ENCODE assay signal across 18 mouse cellular contexts in the genomic region with DNA sequence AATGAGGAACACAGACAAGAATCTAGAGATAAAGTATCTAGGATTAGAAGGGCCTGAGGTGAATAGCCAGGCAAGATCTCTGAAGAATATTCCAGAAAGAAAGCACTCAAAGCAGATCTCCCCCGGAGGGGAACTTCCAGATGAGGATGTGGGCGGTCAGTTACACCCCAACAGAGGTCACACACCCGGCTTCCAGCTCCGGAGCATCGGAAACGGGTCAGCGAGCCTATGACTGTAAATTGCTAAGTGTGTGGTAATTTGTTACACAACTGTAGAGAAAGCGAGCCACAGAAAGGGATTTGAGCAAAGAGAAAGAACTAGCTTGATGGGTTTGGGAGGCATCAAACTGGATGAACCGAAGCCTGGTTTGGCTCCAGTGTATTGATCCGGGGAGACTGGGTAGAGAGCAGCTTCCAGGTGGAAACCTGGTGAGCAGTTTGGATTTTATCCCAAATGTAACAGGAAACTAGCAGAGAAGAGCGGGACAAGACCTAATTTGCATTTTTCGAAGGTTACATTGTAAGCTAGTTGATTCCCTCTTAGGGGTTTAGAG. TPM values are rescaled to one million over a fixed set of nuclear protein-coding genes. Genes with fewer than 3 reads are reported as not detected.
DNase-seq lines count a peak whose midpoint lies in the region; ATAC-seq and TF ChIP-seq lines count a peak whose summit lies in the region.
"Had no signal": no experiment of that assay in that cellular context is flagged by ENCODE, and none has a peak within 500 bp of the region (broad histone marks: within the 10 kb centered on the region; RNA-seq: fewer than 3 reads in every experiment).

No protein-coding gene starts in this region.

- H3K27me3 ChIP-seq in kidney, embryonic 15.5 days, result no peaks in the 10 kb centered on the region
- H3K27me3 ChIP-seq: midbrain, embryonic 13.5 days had no signal

- no peak for TF ChIP-seq POLR2A in lung, adult 2 months (IDR thresholded peaks at IDR 0.05; ENCODE audit: borderline replicate concordance, extremely low read depth, low read depth, low read length)

- peak; percentile 40 for DNase-seq in kidney, adult 18-20 months
- DNase-seq in lung, postnatal 4 days, result peak; percentile 59 to 60
- no peak for DNase-seq in lung, adult 2 months
- no peak for DNase-seq in layer of hippocampus, postnatal 36 days
- DNase-seq in testis, postnatal 10 days (ENCODE audit: low spot score), result no peak
- DNase-seq: cerebellum, adult 11-12 months; liver, embryonic 13.5 days; retina, postnatal 1 day had no signal

- ATAC-seq in kidney, embryonic 15.5 days (replicated peaks; ENCODE audit: low FRiP score), result no peak
- ATAC-seq in granulocyte monocyte progenitor cell, adult 5-6 weeks (replicated peaks; ENCODE audit: poor library complexity, severe bottlenecking), result peak; percentile 97
- ATAC-seq in monocyte, adult 5-6 weeks (replicated peaks; ENCODE audit: insufficient number of reproducible peaks, low FRiP score, low TSS enrichment, poor library complexity, severe bottlenecking), result peak; percentile 96
- ATAC-seq: intestine, embryonic 16.5 days; midbrain, embryonic 13.5 days had no signal

- H3K36me3 ChIP-seq in kidney, embryonic 15.5 days, result no peaks in the 10 kb centered on the region
- H3K36me3 ChIP-seq: hindbrain, embryonic 10.5 days; liver, embryonic 13.5 days; midbrain, embryonic 13.5 days had no signal

- H3K9me3 ChIP-seq in kidney, embryonic 15.5 days (replicated peaks), result no peaks in the 10 kb centered on the region
- H3K9me3 ChIP-seq: liver, embryonic 13.5 days; midbrain, embryonic 13.5 days had no signal

- no peak for TF ChIP-seq CTCF in lung, adult 2 months (IDR thresholded peaks at IDR 0.05; ENCODE audit: insufficient read depth, low read length)

- no peak overlapping the region for H3K9ac ChIP-seq in kidney, embryonic 15.5 days
- H3K9ac ChIP-seq: liver, embryonic 13.5 days; midbrain, embryonic 13.5 days had no signal

- H3K4me2 ChIP-seq in kidney, embryonic 15.5 days, result no peak overlapping the region
- H3K4me2 ChIP-seq: liver, embryonic 13.5 days; midbrain, embryonic 13.5 days had no signal

- no peak overlapping the region for H3K4me3 ChIP-seq in kidney, embryonic 15.5 days (replicated peaks)
- no peak overlapping the region for H3K4me3 ChIP-seq in lung, adult 2 months (replicated peaks; ENCODE audit: extremely low read depth, low read depth, low read length)
- H3K4me3 ChIP-seq: hindbrain, embryonic 10.5 days; liver, embryonic 13.5 days; midbrain, embryonic 13.5 days had no signal

- WGBS in kidney, embryonic 15.5 days, result 45% methylated on average over 12 of the region's 12 CpGs
- 58% methylated on average over 12 of the region's 12 CpGs for WGBS in lung, adult 2 months

- H3K27ac ChIP-seq in kidney, embryonic 15.5 days, result no peak overlapping the region
- H3K27ac ChIP-seq: hindbrain, embryonic 10.5 days; liver, embryonic 13.5 days; midbrain, embryonic 13.5 days had no signal

- peaks cover 9% of the 10 kb centered on the region for H3K4me1 ChIP-seq in kidney, embryonic 15.5 days
- no peaks in the 10 kb centered on the region for H3K4me1 ChIP-seq in lung, adult 2 months (ENCODE audit: control insufficient read depth, insufficient read depth, low read length)
- H3K4me1 ChIP-seq: hindbrain, embryonic 10.5 days; midbrain, embryonic 13.5 days had no signal

RNA-seq across cellular contexts. Expression of a gene that starts 6.0 kb away (rescaled TPM):
- polyA plus RNA-seq in kidney, embryonic 15.5 days (2015; fragmentation: Nextera tagmentation; extraction: Ambion mirVana), result 51.7 and 56.1 TPM in 2 replicates
- polyA plus RNA-seq in lung, adult 2 months (2012; rRNA removed), result 214 and 226 TPM in 2 replicates
- 56.2 and 57.1 TPM in 2 replicates for total RNA-seq in granulocyte monocyte progenitor cell, adult 5-6 weeks (2014; fragmentation: Nextera tagmentation)
- total RNA-seq in granulocyte monocyte progenitor cell, adult 5-6 weeks (2017), result 110 and 111 TPM in 2 replicates
- total RNA-seq in monocyte, adult 5-6 weeks (2017), result 85.9 to 113 TPM (median 106 TPM) in 3 replicates
- 10 to 100 TPM; 39.8 to 46.1 TPM for total RNA-seq in layer of hippocampus, postnatal 36 days (2021)

RNA-seq across cellular contexts. Expression of a gene that starts 15.9 kb away (rescaled TPM):
- polyA plus RNA-seq in kidney, embryonic 15.5 days (2015; fragmentation: Nextera tagmentation; extraction: Ambion mirVana), result 24.6 and 25.0 TPM in 2 replicates
- 36.5 and 38.3 TPM in 2 replicates for polyA plus RNA-seq in lung, adult 2 months (2012; rRNA removed)
- total RNA-seq in granulocyte monocyte progenitor cell, adult 5-6 weeks (2014; fragmentation: Nextera tagmentation), result 9.2 and 23.1 TPM in 2 replicates
- total RNA-seq in granulocyte monocyte progenitor cell, adult 5-6 weeks (2017), result 2.9 and 7.1 TPM in 2 replicates
- total RNA-seq in monocyte, adult 5-6 weeks (2017), result 5.2 to 10.7 TPM (median 7.8 TPM) in 3 replicates
- 10 to 100 TPM; 46.4 to 50.7 TPM for total RNA-seq in layer of hippocampus, postnatal 36 days (2021)

RNA-seq across cellular contexts. Expression of a gene that starts 34.4 kb away (rescaled TPM):
- polyA plus RNA-seq in kidney, embryonic 15.5 days (2015; fragmentation: Nextera tagmentation; extraction: Ambion mirVana), result 0.61 and 1.2 TPM in 2 replicates
- 38.0 and 46.8 TPM in 2 replicates for polyA plus RNA-seq in lung, adult 2 months (2012; rRNA removed)
- not detected in 2 replicates for total RNA-seq in granulocyte monocyte progenitor cell, adult 5-6 weeks (2014; fragmentation: Nextera tagmentation)
- total RNA-seq in granulocyte monocyte progenitor cell, adult 5-6 weeks (2017), result not detected in 2 replicates
- not detected in 3 replicates for total RNA-seq in monocyte, adult 5-6 weeks (2017)
- total RNA-seq in layer of hippocampus, postnatal 36 days (2021), result not detected
- total RNA-seq: adrenal gland, postnatal 36 days; heart, adult 18-20 months had no signal
- polyA plus RNA-seq: frontal cortex, adult 2 months; liver, embryonic 13.5 days; midbrain, embryonic 13.5 days; neural tube, embryonic 11.5 days had no signal

RNA-seq across cellular contexts. Expression of a gene that starts 58.8 kb away (rescaled TPM):
- 1,539 and 1,600 TPM in 2 replicates for polyA plus RNA-seq in kidney, embryonic 15.5 days (2015; fragmentation: Nextera tagmentation; extraction: Ambion mirVana)
- 1,185 and 1,411 TPM in 2 replicates for polyA plus RNA-seq in lung, adult 2 months (2012; rRNA removed)
- total RNA-seq in granulocyte monocyte progenitor cell, adult 5-6 weeks (2014; fragmentation: Nextera tagmentation), result 2,324 and 2,796 TPM in 2 replicates
- total RNA-seq in granulocyte monocyte progenitor cell, adult 5-6 weeks (2017), result 1,887 and 2,078 TPM in 2 replicates
- 991 to 1,396 TPM (median 1,306 TPM) in 3 replicates for total RNA-seq in monocyte, adult 5-6 weeks (2017)
- total RNA-seq in layer of hippocampus, postnatal 36 days (2021), result 100 to 1,000 TPM; 223 to 227 TPM

Comparison
In these comparisons a context has a peak if more than half of its experiments do, and no peak if none do; other contexts are left out.
1. DNase-seq: peak in kidney, adult 18-20 months (single experiment) and lung, postnatal 4 days (2 of 2); none in lung, adult 2 months (single experiment), layer of hippocampus, postnatal 36 days (0 of 2) and testis, postnatal 10 days (single experiment).